Mouse (Mus musculus): Measurements from ENCODE around the gene Tpd52l1.

The Tpd52l1 gene

GRCm38 (mm10) chr10:31296458-31296857 is 149.3 kb downstream of the Tpd52l1 start:
- ChIA-PET POLR2A (interaction anchor here in 3 of 4 experiments (0.5 to 1.7 kb wide), 4 partner anchors 16 to 430 kb away, joined by 3 to 5 read pairs (median 4); partner anchors contain the start of gene Hddc2 (in 2 of the 3)), CTCF (interaction anchor here in 2 of 4 experiments (0.7 kb wide), 2 partner anchors 8 to 16 kb away, joined by 3 read pairs; no protein-coding TSS in a partner anchor)

GRCm38 (mm10) chr10:31295705-31296104 is 150.1 kb downstream of the Tpd52l1 start:
- POLR2A ChIA-PET, result interaction anchor here in 1 of 4 experiments (1.7 kb wide), 1 partner anchor 17 kb away, joined by 4 read pairs; the partner anchor contains the start of gene Hddc2
- CTCF ChIA-PET, result no interaction called here

- POLR2A ChIA-PET, result no interaction called here
- CTCF ChIA-PET, result interaction anchor here in 1 of 4 experiments (0.6 kb wide), 1 partner anchor 8 kb away, joined by 3 read pairs; no protein-coding TSS in a partner anchor
These were observed 156.9 kb downstream of the Tpd52l1 start for GRCm38 (mm10) chr10:31288697-31289390.

DNA sequence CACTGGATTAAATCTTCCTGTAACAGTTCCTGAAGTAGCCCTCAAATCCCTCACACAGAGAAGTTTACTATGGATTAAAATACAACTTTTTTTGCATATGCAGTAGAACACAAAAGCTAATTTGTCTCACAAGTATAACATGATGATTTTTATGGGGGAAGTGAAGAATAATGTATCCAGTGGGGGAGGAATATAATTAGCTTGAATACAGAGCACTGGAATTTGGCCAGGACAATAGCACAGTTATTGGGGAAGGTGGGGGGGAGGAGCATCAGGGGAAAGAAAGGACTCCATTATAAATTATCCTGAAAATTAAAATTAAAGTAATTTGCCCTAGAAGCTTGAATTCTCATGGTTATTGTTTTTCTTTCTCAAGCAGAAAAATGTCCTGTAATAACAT is 158.0 kb downstream of the Tpd52l1 start:
- ChIA-PET POLR2A (no interaction called here), CTCF (no interaction called here)
